Mouse (Mus musculus): ENCODE results near the gene Slc39a1. TPM values are rescaled to one million over a fixed set of nuclear protein-coding genes. Genes with fewer than 3 reads are reported as not detected.

Gene Slc39a1
- polyA plus RNA-seq, 1 experiment from 2014 or later: 46.8 TPM

DNA sequence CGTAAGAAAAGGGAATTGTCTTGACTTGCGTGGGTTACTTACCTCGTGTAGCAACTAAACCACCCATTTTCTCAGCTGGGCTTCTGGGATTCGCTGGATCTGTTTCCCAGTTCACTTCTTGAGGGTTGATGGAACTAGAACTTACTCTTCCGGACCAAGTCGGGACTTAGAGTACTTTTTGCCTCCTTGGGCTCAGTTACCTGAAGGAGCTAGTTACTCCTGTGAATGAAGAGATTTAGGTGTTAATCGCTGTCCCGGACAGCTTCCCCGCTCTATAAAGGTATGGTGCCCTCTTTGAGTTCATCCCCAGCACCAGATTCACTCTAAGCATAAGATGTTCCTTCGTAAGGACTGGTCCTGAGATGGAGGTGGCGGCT is 46.1 kb downstream of the Slc39a1 start:
- H3K36me3 ChIP-seq (ENCODE audit: control insufficient read depth, insufficient read depth, low read length): no peaks in the 10 kb centered on the region
- no peaks in the 10 kb centered on the region for H3K9me3 ChIP-seq (replicated peaks; ENCODE audit: control insufficient read depth, low read length, poor library complexity, severe bottlenecking)
- peak overlapping the region; percentile 69 for H3K9ac ChIP-seq (ENCODE audit: low read depth, low read length)
- H3K4me2 ChIP-seq (ENCODE audit: low read length): peak overlapping the region; percentile 87
- peaks cover 32% of the 10 kb centered on the region for H3K4me1 ChIP-seq (ENCODE audit: control insufficient read depth, insufficient read depth, low read length)
- ATAC-seq: no peak
- H3K4me3 ChIP-seq (ENCODE audit: low read depth, low read length): peak overlapping the region; percentile 86
- 1% methylated on average over 11 of the region's 11 CpGs for WGBS
- no peaks in the 10 kb centered on the region for H3K27me3 ChIP-seq (ENCODE audit: control insufficient read depth, insufficient read depth, low read depth, low read length)
- H3K27ac ChIP-seq (ENCODE audit: low read length): peak overlapping the region; percentile 93

DNA sequence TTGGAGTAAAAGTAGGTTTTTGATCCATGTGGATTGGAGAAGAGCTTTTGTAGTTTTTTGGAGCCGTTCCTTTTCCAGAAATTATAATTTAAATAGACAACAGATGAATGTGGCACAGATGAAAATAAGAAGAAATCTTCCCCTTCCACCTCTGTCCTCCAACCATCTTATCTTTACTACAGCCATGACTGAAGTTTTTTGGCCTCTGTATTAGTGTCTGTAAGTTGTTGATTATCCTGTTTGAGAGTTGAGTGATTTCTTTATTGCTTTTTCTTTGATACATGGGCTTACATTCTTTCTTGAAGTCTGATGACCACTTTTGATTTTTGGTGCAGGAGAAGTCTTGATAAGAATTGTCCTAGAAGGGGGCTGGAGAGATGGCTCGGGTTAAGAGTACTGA is 46.7 kb downstream of the Slc39a1 start:
- H3K4me1 ChIP-seq (ENCODE audit: control insufficient read depth, insufficient read depth, low read length): peaks cover 32% of the 10 kb centered on the region
- WGBS: 70% methylated on average over 2 of the region's 2 CpGs
- no peak for ATAC-seq

More for the DNA sequence above, 46.7 kb downstream of the Slc39a1 start:
- Histone ChIP-seq H3K27me3 (ENCODE audit: control insufficient read depth, insufficient read depth, low read depth, low read length) (no peaks in the 10 kb centered on the region), H3K4me3 (ENCODE audit: low read depth, low read length) (peak overlapping the region; percentile 86), H3K27ac (ENCODE audit: low read length) (no peak overlapping the region), H3K9me3 (replicated peaks; ENCODE audit: control insufficient read depth, low read length, poor library complexity, severe bottlenecking) (no peaks in the 10 kb centered on the region), H3K9ac (ENCODE audit: low read depth, low read length) (peak overlapping the region; percentile 69; the same call in 1 of the 2 replicates), H3K4me2 (ENCODE audit: low read length) (peak overlapping the region; percentile 87), H3K36me3 (ENCODE audit: control insufficient read depth, insufficient read depth, low read length) (no peaks in the 10 kb centered on the region)

Small RNAs within 50 kb of the gene (microRNA-seq; reads per million reads assigned to microRNA genes)
- not detected for gene Mir7012

Other genes with a start within 250 kb of the Slc39a1 start
- 114 TPM in 2 replicates for gene Hax1, start 249.4 kb upstream of the Slc39a1 start, polyA plus RNA-seq (2015; fragmentation: Nextera tagmentation; extraction: Ambion mirVana)
- 224 and 225 TPM in 2 replicates for gene 4933434E20Rik, start 196.5 kb upstream of the Slc39a1 start, polyA plus RNA-seq (2015; fragmentation: Nextera tagmentation; extraction: Ambion mirVana)
- gene Ubap2l, start 195.5 kb upstream of the Slc39a1 start, polyA plus RNA-seq (2015; fragmentation: Nextera tagmentation; extraction: Ambion mirVana): 120 and 132 TPM in 2 replicates
- 377 and 415 TPM in 2 replicates for gene Tpm3, start 175.5 kb upstream of the Slc39a1 start, polyA plus RNA-seq (2015; fragmentation: Nextera tagmentation; extraction: Ambion mirVana)
- gene Nup210l, start 144.0 kb upstream of the Slc39a1 start, polyA plus RNA-seq (2015; fragmentation: Nextera tagmentation; extraction: Ambion mirVana): 0.16 and 0.35 TPM in 2 replicates
- gene Rps27, start 34.5 kb upstream of the Slc39a1 start, polyA plus RNA-seq (2015; fragmentation: Nextera tagmentation; extraction: Ambion mirVana): 691 and 714 TPM in 2 replicates
- 19.6 and 22.4 TPM in 2 replicates for gene Rab13, start 34.5 kb upstream of the Slc39a1 start, polyA plus RNA-seq (2015; fragmentation: Nextera tagmentation; extraction: Ambion mirVana)
- gene Jtb, start 16.6 kb upstream of the Slc39a1 start, polyA plus RNA-seq (2015; fragmentation: Nextera tagmentation; extraction: Ambion mirVana): 87.6 and 100 TPM in 2 replicates
- gene Creb3l4, start 4.7 kb upstream of the Slc39a1 start, polyA plus RNA-seq (2015; fragmentation: Nextera tagmentation; extraction: Ambion mirVana): 1.1 and 2.2 TPM in 2 replicates
- 21.5 and 24.6 TPM in 2 replicates for gene Crtc2, start 6.0 kb downstream of the Slc39a1 start, polyA plus RNA-seq (2015; fragmentation: Nextera tagmentation; extraction: Ambion mirVana)
- 7.8 and 8.5 TPM in 2 replicates for gene Dennd4b, start 17.0 kb downstream of the Slc39a1 start, polyA plus RNA-seq (2015; fragmentation: Nextera tagmentation; extraction: Ambion mirVana)
- gene Gatad2b, start 45.0 kb downstream of the Slc39a1 start, polyA plus RNA-seq (2015; fragmentation: Nextera tagmentation; extraction: Ambion mirVana): 10.9 and 12.0 TPM in 2 replicates
- gene Slc27a3, start 141.8 kb downstream of the Slc39a1 start, polyA plus RNA-seq (2015; fragmentation: Nextera tagmentation; extraction: Ambion mirVana): 30.7 and 33.8 TPM in 2 replicates
- gene Ints3, start 185.4 kb downstream of the Slc39a1 start, polyA plus RNA-seq (2015; fragmentation: Nextera tagmentation; extraction: Ambion mirVana): 30.8 and 31.7 TPM in 2 replicates
- gene Npr1, start 217.7 kb downstream of the Slc39a1 start, polyA plus RNA-seq (2015; fragmentation: Nextera tagmentation; extraction: Ambion mirVana): 1.9 TPM in 2 replicates
- gene Ilf2, start 228.0 kb downstream of the Slc39a1 start, polyA plus RNA-seq (2015; fragmentation: Nextera tagmentation; extraction: Ambion mirVana): 260 and 272 TPM in 2 replicates
- gene Snapin, start 242.9 kb downstream of the Slc39a1 start, polyA plus RNA-seq (2015; fragmentation: Nextera tagmentation; extraction: Ambion mirVana): 85.1 and 86.6 TPM in 2 replicates